Mouse (Mus musculus): ENCODE data around the gene Rps16. TPM values are rescaled to one million over a fixed set of nuclear protein-coding genes. Genes with fewer than 3 reads are reported as not detected.

Rps16 gene
- polyA plus RNA-seq, 1 experiment from 2014 or later, result 824 TPM

DNA sequence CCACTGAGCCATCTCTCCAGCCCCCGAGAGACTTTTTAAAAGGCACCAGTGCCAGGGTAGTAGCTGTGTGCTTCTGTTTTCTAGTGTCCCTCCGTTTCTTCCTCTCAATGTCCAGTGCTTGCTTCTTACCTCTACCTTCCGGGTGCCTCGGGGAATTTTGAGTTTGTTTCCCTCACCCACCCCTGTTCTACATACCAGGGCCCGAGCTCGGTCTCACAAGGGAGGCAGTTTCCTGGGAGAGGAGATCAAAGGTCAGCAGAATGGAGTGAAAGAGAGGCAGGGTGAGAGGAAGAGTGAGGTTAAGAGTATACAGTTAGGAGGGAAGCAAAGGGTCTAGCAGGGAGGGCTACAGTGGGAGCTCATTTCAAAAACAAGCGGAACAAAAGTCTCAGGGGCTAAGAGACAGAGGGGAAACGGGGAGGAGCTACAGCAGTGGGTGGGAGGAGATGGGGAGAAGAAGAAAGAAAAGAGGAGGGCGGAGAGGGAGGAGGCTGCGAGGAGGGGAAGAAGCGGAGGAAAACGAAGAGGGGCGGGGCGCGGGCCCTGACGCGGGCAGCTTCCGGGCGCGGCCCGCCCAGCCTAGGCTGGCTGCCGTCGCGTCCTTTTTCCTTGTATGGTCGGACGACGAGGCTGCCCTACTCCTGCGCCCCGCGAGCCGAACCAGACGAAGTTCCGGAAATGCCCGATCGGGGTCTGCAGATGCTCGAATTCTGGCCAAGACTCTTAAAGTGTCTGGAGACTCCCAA lies 24.9 kb downstream of the Rps16 start:
- peaks cover 31% of the 10 kb centered on the region for H3K4me1 ChIP-seq (ENCODE audit: control insufficient read depth, insufficient read depth, low read length)
- peak; percentile 31 for ATAC-seq (ENCODE audit: low FRiP score)
- peak overlapping the region; percentile 69 for H3K9ac ChIP-seq (ENCODE audit: low read length)
- peak overlapping the region; percentile 32 for H3K4me3 ChIP-seq (ENCODE audit: low read depth, low read length)
- no peaks in the 10 kb centered on the region for H3K9me3 ChIP-seq (ENCODE audit: control insufficient read depth, low read length)
- peak overlapping the region; percentile 62 for H3K4me2 ChIP-seq
- WGBS, result under 1% methylated on average over 36 of the region's 36 CpGs
- peaks cover 8% of the 10 kb centered on the region; the same call in 1 of the 2 replicates for H3K27me3 ChIP-seq (ENCODE audit: control insufficient read depth, insufficient read depth, low read length)
- peak overlapping the region; percentile 91 for H3K27ac ChIP-seq (ENCODE audit: low read depth, low read length)
- peak; percentile 97 for DNase-seq (ENCODE audit: low spot score, missing footprints)
- H3K36me3 ChIP-seq (ENCODE audit: control insufficient read depth, insufficient read depth, low read length), result no peaks in the 10 kb centered on the region

DNA sequence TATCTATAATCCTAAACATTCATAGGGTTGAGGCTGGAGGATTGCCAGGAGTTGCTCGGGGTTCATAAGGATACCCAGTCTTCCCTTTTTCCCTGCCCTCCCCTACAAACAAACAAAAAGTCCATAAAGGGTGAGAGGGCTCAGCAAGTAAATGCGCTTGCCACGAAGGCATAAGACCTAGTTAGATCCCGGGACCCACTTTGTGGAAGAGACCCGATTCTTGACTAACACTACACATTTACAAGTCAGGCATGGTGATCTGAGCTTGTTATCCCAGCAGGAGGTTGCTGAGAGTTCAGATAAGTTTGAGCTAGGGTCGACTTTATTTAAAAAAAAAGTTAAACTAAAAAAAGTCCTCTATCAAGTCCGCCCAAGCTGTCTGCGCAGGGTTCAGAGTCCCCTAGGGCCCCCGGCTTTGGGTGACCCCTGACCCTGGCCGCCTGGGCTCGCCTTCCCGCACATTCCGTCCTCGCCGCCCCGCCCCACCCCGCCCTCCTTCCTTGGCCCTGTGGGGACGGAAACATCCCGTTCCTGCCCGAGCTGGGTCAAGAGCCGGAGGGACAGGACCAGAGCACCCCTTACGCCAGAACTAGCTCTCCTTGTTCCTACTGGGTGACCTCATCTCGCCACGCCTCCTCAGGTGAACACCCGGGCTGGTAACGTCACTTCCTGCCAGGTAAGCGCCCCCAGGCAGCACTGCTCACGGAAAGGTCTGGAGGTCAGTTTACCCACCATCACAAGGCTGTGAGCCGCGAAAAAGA lies 25.7 kb downstream of the Rps16 start:
- no peaks in the 10 kb centered on the region for H3K36me3 ChIP-seq (ENCODE audit: control insufficient read depth, insufficient read depth, low read length)
- ATAC-seq (ENCODE audit: low FRiP score), result no peak
- DNase-seq (ENCODE audit: low spot score, missing footprints), result peak; percentile 91
- peaks cover 8% of the 10 kb centered on the region; the same call in 1 of the 2 replicates for H3K27me3 ChIP-seq (ENCODE audit: control insufficient read depth, insufficient read depth, low read length)
- peak overlapping the region; percentile 32 for H3K4me3 ChIP-seq (ENCODE audit: low read depth, low read length)
- peak overlapping the region; percentile 62 for H3K4me2 ChIP-seq
- H3K4me1 ChIP-seq (ENCODE audit: control insufficient read depth, insufficient read depth, low read length), result peaks cover 28% of the 10 kb centered on the region
- peak overlapping the region; percentile 91 for H3K27ac ChIP-seq (ENCODE audit: low read depth, low read length)
- no peaks in the 10 kb centered on the region for H3K9me3 ChIP-seq (ENCODE audit: control insufficient read depth, low read length)
- H3K9ac ChIP-seq (ENCODE audit: low read length), result peak overlapping the region; percentile 67
- WGBS, result 3% methylated on average over 30 of the region's 30 CpGs

DNA sequence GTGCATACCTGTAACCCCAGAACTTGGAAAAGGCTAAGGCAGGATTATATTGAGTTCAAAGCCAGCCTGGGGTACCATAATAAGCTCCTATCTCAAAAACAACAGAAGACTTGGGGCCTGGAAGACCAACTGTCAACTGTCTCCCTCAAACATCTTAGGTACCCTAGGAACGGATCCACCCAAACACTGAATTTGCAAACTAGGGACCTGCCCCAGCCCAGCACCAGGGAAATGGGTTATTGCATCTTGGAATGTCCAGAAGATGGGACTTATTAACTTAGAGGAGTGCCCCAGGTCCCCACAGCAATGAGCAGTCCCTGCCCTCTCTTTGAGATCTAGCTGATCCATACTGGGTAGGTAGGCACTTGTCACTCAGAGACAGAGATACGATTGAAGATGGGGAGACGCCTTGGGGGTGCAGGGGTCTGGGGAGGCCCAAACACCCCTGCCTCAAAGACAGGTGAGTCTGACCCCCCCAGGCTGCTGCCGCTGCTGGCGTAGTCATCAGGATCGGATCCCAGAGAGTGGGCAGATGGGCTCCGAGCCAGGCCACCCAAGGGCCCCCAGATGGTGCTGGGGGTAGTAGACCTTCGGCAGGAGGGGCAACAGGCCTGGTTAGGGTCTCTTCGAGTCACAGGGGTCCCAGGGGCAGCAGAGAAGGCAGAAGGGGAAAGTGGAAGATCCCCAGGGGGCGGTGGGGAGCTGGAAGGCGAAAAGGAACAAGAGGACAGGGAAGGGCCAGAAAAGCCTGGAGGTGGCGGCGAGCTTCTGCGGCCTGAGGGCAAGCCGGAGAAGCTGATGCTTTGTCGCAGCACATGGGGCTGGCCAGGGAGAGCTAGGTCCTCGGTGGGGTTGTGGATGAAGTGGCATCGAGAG lies 27.0 kb downstream of the Rps16 start:
- peaks cover 8% of the 10 kb centered on the region; the same call in 1 of the 2 replicates for H3K27me3 ChIP-seq (ENCODE audit: control insufficient read depth, insufficient read depth, low read length)
- DNase-seq (ENCODE audit: low spot score, missing footprints) (no peak), ATAC-seq (ENCODE audit: low FRiP score) (no peak)
- H3K9me3 ChIP-seq (ENCODE audit: control insufficient read depth, low read length), result no peaks in the 10 kb centered on the region
- H3K4me3 ChIP-seq (ENCODE audit: low read depth, low read length), result no peak overlapping the region
- no peak overlapping the region for H3K9ac ChIP-seq (ENCODE audit: low read length)
- no peaks in the 10 kb centered on the region for H3K36me3 ChIP-seq (ENCODE audit: control insufficient read depth, insufficient read depth, low read length)
- peak overlapping the region; percentile 77 for H3K4me2 ChIP-seq
- peaks cover 40% of the 10 kb centered on the region for H3K4me1 ChIP-seq (ENCODE audit: control insufficient read depth, insufficient read depth, low read length)
- WGBS, result 71% methylated on average over 18 of the region's 18 CpGs
- no peak overlapping the region for H3K27ac ChIP-seq (ENCODE audit: low read depth, low read length)

DNA sequence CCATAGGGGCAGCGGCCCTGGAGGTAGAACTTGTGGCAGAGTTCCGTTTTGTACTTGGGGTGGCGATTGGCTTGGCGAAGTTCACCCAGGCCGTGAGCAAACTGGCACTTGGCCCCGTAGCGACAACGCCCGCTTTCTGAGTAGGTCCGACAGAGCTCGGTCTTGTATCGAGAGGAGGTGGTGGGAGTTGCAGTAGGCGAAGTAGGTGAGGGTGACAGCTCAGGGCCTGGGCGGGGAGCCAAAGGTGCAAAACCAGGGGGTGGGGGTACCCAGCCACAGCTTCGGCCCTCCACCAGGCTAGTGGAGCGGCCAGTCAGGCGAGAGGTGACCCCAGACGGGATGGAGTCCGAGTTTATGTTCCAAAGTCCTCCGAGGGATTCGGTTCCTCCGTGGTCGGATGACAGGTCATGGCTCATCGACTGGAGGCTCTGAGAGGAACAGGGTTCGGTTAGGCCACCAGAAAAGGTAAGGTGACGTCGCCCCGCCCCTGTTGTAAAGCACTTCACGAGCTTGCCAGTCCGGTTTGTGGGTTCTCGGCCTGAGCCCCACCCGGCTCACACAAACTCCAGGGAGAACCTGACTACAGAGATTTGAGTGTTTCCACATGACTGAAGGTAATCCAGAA lies 27.7 kb downstream of the Rps16 start:
- Histone ChIP-seq H3K27ac (ENCODE audit: low read depth, low read length) (no peak overlapping the region), H3K4me3 (ENCODE audit: low read depth, low read length) (peak overlapping the region; percentile 47), H3K4me1 (ENCODE audit: control insufficient read depth, insufficient read depth, low read length) (peaks cover 40% of the 10 kb centered on the region), H3K4me2 (peak overlapping the region; percentile 77), H3K9me3 (ENCODE audit: control insufficient read depth, low read length) (no peaks in the 10 kb centered on the region), H3K9ac (ENCODE audit: low read length) (peak overlapping the region; percentile 71), H3K27me3 (ENCODE audit: control insufficient read depth, insufficient read depth, low read length) (peaks cover 8% of the 10 kb centered on the region; the same call in 1 of the 2 replicates), H3K36me3 (ENCODE audit: control insufficient read depth, insufficient read depth, low read length) (no peaks in the 10 kb centered on the region)
- ATAC-seq (ENCODE audit: low FRiP score), result no peak
- WGBS, result 45% methylated on average over 32 of the region's 32 CpGs
- DNase-seq (ENCODE audit: low spot score, missing footprints), result no peak

DNA sequence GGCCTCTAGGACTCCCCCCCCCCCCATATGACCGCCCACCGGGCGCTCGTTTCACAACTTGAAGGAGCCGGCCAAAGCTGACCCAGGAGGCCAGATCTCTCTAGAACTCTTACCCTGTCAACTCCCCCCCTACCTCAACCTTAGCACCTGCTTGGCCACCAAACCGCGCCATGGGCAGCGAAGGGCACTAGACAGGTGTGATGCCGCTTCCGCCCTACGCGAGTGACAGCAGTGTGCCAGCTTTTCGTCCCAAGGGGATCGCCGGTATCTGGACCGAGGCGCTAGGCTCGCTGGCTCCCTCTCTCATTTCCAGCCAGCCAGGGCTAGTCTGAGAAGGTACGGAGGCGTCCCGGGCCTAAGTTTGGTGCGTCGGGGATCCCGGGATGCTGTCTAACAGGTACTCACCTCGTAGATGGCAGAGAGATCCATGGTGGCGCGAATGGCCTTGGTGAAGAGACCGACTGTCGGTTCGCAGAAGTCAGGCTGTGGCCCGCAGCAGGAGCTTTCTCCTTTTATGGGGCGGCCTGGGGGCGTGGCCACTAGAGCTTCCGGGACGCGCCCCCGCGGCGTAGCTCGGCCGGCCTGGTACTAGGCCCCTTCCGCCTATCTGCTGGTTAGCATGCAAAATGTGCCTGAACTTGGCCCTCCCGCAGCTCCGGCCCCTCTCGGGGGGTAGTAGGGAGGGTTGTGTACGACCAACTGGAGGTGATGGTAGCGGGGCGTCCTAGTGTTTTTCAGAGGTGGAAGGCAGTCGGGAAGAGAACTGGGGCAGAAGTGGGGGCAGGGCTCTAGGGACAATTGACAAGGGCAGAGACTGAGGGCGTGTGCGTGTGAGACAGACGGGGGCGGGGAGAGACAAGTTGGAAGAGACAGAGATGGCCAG lies 28.6 kb downstream of the Rps16 start:
- no peaks in the 10 kb centered on the region for H3K9me3 ChIP-seq (ENCODE audit: control insufficient read depth, low read length)
- peak overlapping the region; percentile 47 for H3K4me3 ChIP-seq (ENCODE audit: low read depth, low read length)
- under 1% methylated on average over 53 of the region's 53 CpGs for WGBS
- H3K27ac ChIP-seq (ENCODE audit: low read depth, low read length), result peak overlapping the region; percentile 53
- peak overlapping the region; percentile 77 for H3K4me2 ChIP-seq
- H3K27me3 ChIP-seq (ENCODE audit: control insufficient read depth, insufficient read depth, low read length), result peaks cover 8% of the 10 kb centered on the region; the same call in 1 of the 2 replicates
- ATAC-seq (ENCODE audit: low FRiP score), result peak; percentile 49
- H3K36me3 ChIP-seq (ENCODE audit: control insufficient read depth, insufficient read depth, low read length), result no peaks in the 10 kb centered on the region
- H3K4me1 ChIP-seq (ENCODE audit: control insufficient read depth, insufficient read depth, low read length), result peaks cover 40% of the 10 kb centered on the region
- H3K9ac ChIP-seq (ENCODE audit: low read length), result peak overlapping the region; percentile 71
- DNase-seq (ENCODE audit: low spot score, missing footprints), result peak; percentile 98

DNA sequence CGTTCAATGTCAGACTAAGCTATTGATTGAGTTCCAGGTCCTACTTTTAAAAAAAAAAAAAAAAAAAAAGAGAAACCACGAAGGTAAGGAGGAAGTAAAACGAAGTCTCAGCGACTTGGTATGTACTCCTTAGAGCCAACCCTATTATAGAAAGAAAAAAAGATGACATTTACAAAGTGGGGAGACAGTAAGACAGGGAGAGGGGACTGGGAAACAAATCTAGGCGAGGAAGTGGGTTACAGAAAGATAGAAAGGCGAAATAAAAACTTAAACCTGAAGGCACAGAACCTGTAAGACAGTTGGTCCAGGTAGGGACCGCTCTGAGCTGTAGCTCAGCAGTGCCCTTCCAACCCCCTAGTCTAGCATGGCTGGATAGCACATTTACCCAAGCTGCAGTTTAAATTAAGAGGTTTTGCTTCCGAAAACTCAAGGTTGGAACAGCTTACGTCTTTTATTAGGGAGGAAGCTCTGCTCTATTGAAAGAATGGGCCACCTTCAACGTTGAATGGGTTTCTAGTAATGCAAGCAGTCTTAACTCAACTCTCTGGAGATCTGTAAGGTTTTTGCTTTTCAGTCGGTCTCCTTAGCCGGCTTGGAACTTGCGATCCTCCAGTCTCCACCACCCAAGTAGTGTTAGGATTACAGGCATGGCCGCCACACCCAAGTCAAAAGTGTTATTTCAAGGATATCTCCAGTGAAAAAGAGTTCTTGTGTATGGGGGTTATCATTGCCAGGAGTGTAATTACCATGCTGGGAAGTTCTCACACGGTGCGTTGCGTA lies 30.0 kb downstream of the Rps16 start, which contains the start of gene Zfp36:
Gene Zfp36, minus strand, starts transcription at position 17 of the 780 bp plus-strand sequence.
- DNase-seq (ENCODE audit: low spot score, missing footprints), result peak; percentile 90
- 46% methylated on average over 17 of the region's 17 CpGs for WGBS
- H3K27me3 ChIP-seq (ENCODE audit: control insufficient read depth, insufficient read depth, low read length), result peaks cover 8% of the 10 kb centered on the region; the same call in 1 of the 2 replicates
- no peaks in the 10 kb centered on the region for H3K9me3 ChIP-seq (ENCODE audit: control insufficient read depth, low read length)
- peak within 1 kb of the TSS; percentile 77 for H3K4me2 ChIP-seq
- peak within 1 kb of the TSS; percentile 47 for H3K4me3 ChIP-seq (ENCODE audit: low read depth, low read length)
- peak within 1 kb of the TSS; percentile 71 for H3K9ac ChIP-seq (ENCODE audit: low read length)
- ATAC-seq (ENCODE audit: low FRiP score), result no peak
- H3K36me3 ChIP-seq (ENCODE audit: control insufficient read depth, insufficient read depth, low read length), result no peaks in the 10 kb centered on the region
- H3K4me1 ChIP-seq (ENCODE audit: control insufficient read depth, insufficient read depth, low read length), result peaks cover 38% of the 10 kb centered on the region
- H3K27ac ChIP-seq (ENCODE audit: low read depth, low read length), result peak within 1 kb of the TSS; percentile 53

DNA sequence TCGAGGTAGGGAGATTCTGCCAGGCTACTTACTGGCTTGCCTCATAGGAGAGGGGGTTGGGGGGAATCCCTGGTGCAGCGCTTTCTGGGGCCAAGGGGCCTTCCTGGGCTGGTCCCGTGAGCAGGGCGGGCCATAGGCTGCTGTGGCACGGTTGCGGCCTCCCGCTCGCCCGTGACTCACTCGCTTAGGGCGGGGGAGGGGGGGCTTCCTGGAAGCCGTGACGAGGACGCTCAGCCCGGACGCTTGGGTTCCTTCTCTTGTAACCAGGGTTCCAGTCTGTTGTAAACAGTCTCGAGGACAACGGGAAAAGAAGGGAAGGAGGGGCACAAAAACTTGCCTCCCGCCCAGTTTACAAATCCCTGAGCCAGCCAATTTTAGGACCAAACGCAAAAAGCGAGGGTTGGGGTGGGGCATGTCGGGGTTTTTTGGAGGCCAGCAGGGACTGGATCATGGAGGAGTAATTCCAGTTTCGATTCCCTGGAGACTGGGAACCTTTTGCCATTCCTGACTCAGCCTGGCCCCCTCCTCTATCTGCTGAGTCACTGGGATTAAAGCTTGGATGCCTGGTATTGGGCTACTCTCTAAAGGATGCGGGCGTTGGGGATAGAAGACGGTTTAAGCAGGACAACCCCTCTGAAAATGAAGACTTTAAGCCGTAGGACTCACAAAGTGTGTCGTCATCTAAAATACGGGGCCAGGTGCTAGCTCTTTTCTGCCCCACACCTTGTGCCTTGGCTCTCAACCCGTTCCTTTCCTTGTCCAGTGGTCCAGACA lies 30.8 kb downstream of the Rps16 start:
- Histone ChIP-seq H3K36me3 (ENCODE audit: control insufficient read depth, insufficient read depth, low read length) (no peaks in the 10 kb centered on the region; the same call in 1 of the 2 replicates), H3K4me3 (ENCODE audit: low read depth, low read length) (peak overlapping the region; percentile 11; the same call in 1 of the 2 replicates)
- WGBS, result 5% methylated on average over 28 of the region's 30 CpGs

More for the DNA sequence above, 30.8 kb downstream of the Rps16 start:
- peaks cover 34% of the 10 kb centered on the region for H3K4me1 ChIP-seq (ENCODE audit: control insufficient read depth, insufficient read depth, low read length)
- peak overlapping the region; percentile 37; the same call in 1 of the 2 replicates for H3K27ac ChIP-seq (ENCODE audit: low read depth, low read length)
- ATAC-seq (ENCODE audit: low FRiP score) (peak; percentile 33; the same call in 1 of the 2 replicates), DNase-seq (ENCODE audit: low spot score, missing footprints) (peak; percentile 95)
- H3K9ac ChIP-seq (ENCODE audit: low read length), result peak overlapping the region; percentile 5
- peaks cover 8% of the 10 kb centered on the region; the same call in 1 of the 2 replicates for H3K27me3 ChIP-seq (ENCODE audit: control insufficient read depth, insufficient read depth, low read length)
- H3K4me2 ChIP-seq, result peak overlapping the region; percentile 41
- no peaks in the 10 kb centered on the region for H3K9me3 ChIP-seq (ENCODE audit: control insufficient read depth, low read length)

Measured in midbrain, embryonic 11.5 days (tissue).